Mouse (Mus musculus) cerebellum, postnatal 36 days (tissue): Measurements from ENCODE around the gene Pskh1.

Experiments used
- DNase-seq, 2 experiments: peaks; one replicate each; pipeline ENCODE4 v3.0.0; 2021 to 2022; ENCODE audit warnings: mixed read lengths in 2 of 2

The Pskh1 gene

DNA sequence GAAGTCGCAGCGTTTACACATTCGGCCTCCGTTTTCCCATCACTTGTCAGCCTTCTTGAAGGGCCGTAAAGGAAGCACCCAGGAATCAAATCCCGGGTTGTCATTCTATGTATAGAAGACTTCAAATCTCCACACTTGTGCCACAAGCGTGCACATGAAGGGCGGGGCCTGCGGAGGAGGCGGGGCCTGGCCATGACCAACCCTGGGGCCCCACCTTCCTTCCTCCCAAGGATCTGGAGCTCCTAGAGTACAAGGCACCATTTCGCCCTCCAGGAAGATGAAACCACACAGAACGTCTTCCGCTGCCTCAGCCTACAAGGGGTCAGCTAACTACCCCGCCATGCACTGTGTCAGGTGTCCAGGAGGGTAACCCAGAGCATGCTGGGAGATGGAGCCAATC, 60.9 kb downstream of the Pskh1 start:
- DNase-seq, result no peak

DNA sequence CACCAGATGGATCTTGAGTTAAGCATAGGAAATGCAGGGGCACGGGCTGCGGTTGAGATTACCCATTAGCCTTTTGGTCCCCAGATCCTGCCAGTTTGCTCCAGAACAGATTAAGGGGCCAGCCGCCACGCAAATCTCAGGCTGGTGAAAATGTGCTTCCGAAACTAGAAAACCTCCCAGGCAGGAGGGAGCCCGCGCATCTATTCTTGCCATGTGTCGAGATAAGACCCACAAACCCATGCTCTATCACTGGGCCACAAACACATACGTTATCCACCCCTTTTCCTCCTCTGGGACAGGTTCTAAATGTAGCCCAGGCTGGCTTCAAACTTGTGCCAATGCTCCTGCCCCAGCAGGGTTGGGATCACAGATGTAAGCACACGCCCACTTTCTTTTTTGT, 61.3 kb downstream of the Pskh1 start:
- DNase-seq, result no peak

DNA sequence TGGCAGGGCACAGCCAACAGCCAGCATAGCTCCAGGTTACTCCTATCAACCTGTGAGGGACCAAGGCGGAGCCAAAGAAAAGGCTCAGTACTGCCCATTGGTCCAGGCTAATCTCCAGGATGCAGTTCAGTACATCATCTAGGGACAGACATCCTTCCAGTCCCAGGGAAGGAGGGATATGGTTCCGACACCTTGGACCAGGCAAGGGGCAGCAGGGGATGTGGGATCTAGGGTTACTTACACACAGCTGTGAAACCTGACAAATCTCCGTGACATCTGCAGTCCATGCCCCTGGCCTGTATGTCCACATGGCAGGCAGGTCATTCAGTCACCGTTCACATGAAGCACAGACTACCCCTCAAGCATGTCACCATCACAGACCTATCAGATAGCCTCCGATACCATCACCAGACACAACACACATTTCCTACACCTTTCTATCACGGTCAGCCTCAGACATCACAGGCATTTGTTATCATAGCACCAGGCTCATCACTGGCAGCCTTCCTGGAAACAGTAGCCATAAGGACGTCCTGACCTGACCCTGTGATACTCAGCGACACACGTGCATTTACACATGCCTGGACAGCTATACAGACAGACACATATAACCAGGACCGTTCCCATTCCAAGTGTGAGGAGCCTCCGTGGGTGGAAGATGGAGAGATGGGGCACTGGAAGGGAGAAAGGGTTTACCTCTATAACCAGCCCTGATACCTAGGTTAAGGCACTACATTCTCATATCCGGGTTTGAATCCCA, 64.4 kb downstream of the Pskh1 start:
- no peak for DNase-seq

DNA sequence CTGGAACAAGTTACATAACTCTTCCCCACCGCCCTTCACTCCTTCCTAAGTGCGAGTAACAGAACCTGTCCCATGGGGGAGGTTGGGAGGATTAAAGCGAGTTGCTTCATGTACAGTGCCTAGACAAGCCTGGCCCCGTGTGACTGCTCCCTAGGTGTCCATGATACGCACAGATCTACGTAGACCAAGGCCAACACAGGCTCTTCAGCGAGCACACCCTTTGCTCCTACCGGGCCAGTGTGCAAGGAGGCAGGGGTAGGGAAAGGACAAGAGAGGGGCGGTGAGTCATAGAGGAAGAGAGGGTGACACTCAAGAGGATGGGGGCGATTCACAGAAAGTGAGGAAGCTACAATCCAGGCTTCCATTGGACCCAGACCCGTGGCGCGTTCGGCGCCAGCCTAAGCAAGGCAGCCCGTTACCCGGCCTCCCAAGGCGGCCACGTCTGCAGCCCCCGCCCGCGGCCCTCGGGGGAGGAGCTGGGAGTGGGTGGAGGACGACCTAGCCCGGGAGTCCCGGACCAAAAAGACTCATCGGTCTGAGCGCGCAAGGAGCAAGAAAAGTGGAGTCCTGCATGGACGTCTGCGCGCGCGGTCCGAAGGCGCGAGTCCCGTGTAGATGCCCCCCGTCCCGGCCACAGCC, 65.1 kb downstream of the Pskh1 start:
- no peak for DNase-seq

DNA sequence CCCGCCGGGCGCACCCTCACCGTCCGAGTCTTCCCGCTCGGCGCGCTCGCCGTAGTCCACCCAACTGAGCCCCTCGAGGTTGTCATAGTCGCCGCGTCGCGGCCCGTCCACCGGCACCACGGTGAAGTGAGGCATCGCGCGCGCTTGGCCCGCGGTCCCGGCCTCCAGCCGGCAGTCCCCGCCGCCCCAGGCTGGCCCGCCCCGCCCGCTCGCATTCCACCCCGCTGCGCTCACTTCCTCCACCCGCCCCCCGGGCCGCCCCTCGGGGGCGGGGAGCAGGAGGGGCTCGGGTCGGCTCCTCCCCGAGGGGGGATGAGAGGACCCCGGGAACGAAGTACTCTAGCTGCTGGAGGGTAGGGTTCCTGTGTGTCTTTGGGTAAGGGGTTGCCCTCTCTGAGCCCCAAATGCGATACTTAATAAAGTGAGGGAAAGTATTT, 65.7 kb downstream of the Pskh1 start, which contains the start of gene Slc12a4:
Gene Slc12a4, minus strand, starts transcription at position 193 of the 437 bp plus-strand sequence.
- DNase-seq, result peak in 1 of 2 experiments; percentile 27

DNA sequence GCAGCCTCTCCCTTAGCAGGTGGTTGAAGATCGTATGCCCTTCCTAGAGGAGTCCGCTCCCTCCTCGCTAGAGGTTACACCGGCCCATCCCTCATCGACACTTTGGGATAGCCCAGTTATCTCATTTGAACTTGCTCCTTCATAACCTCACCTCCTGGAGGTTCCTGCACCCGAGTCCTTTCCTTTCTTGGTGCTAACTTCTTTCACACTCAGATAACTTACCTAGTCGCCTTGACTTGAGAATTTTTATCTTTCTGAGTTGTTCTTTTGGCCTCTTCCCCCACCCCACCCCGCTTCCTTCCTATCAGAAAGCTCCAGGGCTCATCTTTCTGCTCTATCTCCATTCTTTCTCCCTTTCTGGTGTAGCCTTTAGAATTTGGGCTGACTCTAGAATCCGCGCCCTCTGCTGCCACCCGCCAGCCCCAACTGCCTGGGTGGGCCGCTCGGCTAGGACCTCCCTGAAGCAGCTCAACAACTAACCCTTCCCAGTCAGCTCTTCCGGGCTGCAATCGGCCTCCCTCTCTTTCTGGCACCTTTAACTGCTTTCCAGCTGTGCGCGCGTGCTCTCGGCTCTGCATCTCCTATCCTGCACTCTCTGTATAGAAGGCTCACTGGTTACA, 66.6 kb downstream of the Pskh1 start:
- no peak for DNase-seq

DNA sequence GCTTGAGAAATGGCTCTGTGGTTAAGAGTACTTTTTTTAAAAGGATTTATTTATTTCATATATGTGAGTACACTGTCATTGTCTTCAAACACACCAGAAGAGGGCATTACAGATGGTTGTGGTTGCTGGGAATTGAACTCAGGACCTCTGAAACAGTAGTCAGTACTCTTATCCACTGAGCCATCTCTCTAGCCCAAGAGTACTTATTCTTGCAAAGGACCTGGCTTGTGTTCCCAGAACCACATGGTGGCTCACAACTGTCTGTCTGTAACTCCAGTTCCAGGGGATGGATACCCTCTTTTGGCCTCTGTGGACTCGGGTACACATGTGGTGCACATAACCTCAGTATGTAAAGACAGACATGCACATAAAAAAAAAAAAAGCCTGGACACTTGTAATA, 69.1 kb downstream of the Pskh1 start:
- DNase-seq, result no peak

DNA sequence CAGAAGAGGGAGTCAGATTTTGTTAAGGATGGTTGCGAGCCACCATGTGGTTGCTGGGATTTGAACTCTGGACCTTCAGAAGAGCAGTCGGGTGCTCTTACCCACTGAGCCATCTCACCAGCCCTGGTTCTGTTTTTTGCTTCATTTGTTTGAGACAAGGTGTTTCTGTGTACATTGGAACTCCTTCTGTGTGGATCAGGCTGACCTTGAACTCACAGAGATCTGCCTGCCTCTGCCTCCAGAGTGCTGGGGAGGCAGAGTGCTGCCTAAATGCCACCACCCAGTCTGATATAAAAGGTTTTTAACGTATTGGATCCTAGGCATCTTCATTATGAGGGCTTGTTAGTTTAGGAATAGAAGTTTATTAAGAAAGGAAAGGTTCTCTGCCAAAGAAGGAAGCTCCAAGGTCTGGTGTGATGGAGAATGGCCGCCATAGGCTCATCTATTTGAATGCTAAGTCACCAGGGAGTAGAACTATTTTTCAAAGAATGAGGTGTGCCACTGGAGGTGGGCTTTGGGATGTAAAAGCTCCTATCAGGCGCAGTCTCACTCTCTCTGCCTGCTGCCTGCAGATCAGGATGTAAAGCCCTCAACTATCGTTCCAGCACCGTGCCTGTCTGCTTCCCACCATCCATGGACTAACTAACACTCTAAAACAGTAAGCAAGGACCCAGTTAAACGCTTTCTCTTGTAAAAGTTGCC, 70.9 kb downstream of the Pskh1 start:
- no peak for DNase-seq

DNA sequence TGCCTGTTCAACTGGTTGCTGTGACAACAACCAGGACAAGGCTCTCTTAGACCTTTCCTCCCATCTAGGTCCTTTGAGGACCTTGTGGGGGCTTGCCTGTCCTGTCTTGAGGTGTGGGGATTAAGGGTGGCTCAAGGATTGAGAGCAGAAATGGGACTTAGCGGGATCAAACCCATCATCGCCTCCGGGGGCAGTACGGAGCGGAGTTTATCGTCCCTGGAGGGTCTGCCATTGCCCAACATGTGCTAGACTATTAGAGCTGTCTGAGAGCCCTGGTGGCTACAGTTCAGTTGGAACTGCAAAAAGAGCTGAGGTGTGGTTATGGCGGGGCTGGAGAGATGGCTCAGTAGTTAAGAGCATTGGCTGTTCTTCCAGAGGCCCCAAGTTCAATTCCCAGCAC, 75.1 kb downstream of the Pskh1 start:
- no peak for DNase-seq

DNA sequence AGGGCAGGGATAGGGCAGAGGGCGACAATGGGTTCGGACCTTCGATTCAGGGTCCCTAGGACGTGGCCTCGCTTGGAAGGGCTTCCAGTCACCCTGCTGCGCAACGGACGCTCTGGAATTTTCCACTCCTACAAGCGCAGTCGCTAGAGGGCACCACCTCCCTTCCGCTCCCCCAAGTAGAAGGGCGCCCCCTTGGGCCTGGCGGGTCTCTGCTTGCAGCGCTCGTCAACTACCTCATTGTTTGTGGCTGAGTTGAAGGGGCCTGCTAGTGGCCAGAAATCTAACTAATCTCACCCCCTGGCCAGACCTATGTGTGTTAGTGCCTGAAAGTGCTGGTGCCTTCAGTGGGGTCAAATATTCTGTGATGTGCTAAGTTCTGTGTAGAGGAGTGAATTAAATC, 79.1 kb downstream of the Pskh1 start, which contains the start of gene Dpep3:
Gene Dpep3, minus strand, starts transcription at position 105 of the 400 bp plus-strand sequence.
- no peak for DNase-seq

DNA sequence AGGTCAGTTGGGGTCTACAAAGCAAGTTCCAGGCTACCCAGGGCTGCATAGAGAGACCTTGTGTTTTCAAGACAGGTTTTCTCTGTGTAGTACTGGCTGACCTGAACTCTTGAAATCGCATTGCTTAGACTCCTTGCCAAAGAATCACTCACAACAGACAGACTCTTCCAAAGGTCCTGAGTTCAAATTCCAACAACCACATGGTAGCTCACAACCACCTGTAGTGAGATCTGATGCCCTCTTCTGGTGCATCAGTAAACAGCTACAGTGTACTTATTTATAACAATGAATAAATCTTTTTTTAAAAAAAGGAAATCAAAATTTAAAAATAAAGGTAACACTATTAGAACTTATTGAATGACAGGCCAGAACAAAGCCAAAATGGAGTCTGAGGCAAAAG, 80.9 kb downstream of the Pskh1 start:
- DNase-seq, result no peak
